Mouse (Mus musculus) mature B cell (primary cell): ENCODE results near the gene Tas1r1.

ENCODE experiments used
- in situ Hi-C: fragments of 300-500 bp; cut with MboI; formaldehyde crosslinking; loops from 2 replicates; pipeline ENCODE4 v1.14.3; 2019

The Tas1r1 gene

GRCm38 (mm10) chr4:151988342-151989109 lies 49.8 kb downstream of the Tas1r1 start, which contains the start of gene Thap3:
Thap3 (minus strand) TSS chr4:151988997.
- in situ Hi-C loops: no loop called here

GRCm38 (mm10) chr4:151988014-151988341 lies 50.4 kb downstream of the Tas1r1 start:
- in situ Hi-C loops: no loop called here

- in situ Hi-C loops: no loop called here
Observed at GRCm38 (mm10) chr4:151986650-151987049, 51.7 kb downstream of the Tas1r1 start.

GRCm38 (mm10) chr4:151985886-151986285 lies 52.5 kb downstream of the Tas1r1 start:
- in situ Hi-C loops: no loop called here

GRCm38 (mm10) chr4:151983560-151983959 lies 54.8 kb downstream of the Tas1r1 start:
- in situ Hi-C loops: no loop called here

- in situ Hi-C loops: no loop called here
Observed at GRCm38 (mm10) chr4:151983043-151983442, 55.3 kb downstream of the Tas1r1 start.

GRCm38 (mm10) chr4:151981363-151981762 lies 57.0 kb downstream of the Tas1r1 start:
- in situ Hi-C loops: no loop called here

GRCm38 (mm10) chr4:151980699-151981098 lies 57.7 kb downstream of the Tas1r1 start:
- in situ Hi-C loops: no loop called here
